Mouse (Mus musculus): ENCODE results near the gene Elovl1.

Gene Elovl1

DNA sequence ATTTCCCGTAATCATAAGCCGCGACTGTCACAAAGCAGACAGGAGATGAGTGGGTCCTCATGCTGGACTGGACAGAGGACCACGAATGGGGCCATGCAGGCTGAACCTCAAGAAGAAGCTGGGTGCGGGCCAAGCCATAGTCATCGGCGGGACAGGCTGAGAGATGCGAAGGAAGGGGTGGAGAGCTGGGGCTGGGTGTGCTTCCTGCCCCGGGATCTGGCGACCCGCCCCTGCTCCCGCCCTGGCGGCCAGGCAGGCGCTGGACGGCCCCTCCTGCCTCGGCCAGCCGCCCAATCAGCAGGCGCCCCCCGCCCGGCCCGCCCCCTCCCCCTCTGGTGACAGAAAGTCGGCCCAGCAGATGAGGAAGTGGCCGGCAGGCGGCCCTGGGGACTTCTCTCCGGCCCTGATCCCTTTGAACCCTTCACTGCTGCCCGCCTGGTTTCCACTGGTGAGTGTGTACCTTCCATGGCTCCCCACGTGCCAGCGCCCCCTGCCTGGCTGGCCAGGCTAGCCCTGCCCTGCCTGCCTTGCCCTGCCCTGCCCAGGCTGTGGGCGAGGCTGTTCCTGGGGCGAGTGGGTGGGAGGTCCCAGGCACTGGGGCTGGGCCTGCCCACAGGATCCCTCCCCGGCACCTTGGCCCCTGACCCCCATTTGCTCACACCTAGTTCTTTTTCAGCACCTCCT is at the start of gene Elovl1:
TSS of gene Elovl1 (plus strand) at position 326 of the 684 bp plus-strand sequence.
- DNase-seq (ENCODE audit: low spot score) = peak; percentile 85

GRCm38 (mm10) chr4:118383271-118383670 is 44.6 kb upstream of the Elovl1 start:
- DNase-seq (ENCODE audit: low spot score) = no peak

- DNase-seq (ENCODE audit: low spot score) = no peak
Measured at GRCm38 (mm10) chr4:118387316-118387715, 40.6 kb upstream of the Elovl1 start.

DNA sequence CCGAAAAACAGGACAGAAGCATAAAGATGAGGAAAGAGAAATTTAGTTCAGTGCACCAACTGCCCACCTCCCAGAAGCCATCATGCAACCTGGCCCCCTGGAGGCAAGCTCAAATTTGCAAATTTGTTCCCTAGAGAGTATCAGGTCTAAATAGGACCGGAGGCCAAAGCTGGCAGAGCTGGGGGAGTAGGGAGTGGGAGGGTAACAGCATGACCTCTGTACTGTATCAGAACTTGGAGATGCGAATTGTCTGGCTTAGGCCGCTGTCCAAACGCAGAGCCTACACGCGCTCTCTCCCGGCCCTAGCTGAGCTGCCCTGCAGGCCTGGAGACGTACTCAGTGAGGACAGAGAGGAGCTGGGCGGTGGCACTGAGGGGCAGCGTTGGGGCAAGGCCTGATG is 37.7 kb upstream of the Elovl1 start:
- peak; percentile 79 for DNase-seq (ENCODE audit: low spot score)

- no peak for DNase-seq (ENCODE audit: low spot score)
Measured at GRCm38 (mm10) chr4:118394505-118394904, 33.4 kb upstream of the Elovl1 start.

- DNase-seq (ENCODE audit: low spot score) = no peak
Measured at GRCm38 (mm10) chr4:118395289-118395688, 32.6 kb upstream of the Elovl1 start.

- DNase-seq (ENCODE audit: low spot score) = no peak
Measured at GRCm38 (mm10) chr4:118396433-118396832, 31.5 kb upstream of the Elovl1 start.

GRCm38 (mm10) chr4:118398400-118398799 is 29.5 kb upstream of the Elovl1 start:
- no peak for DNase-seq (ENCODE audit: low spot score)

DNA sequence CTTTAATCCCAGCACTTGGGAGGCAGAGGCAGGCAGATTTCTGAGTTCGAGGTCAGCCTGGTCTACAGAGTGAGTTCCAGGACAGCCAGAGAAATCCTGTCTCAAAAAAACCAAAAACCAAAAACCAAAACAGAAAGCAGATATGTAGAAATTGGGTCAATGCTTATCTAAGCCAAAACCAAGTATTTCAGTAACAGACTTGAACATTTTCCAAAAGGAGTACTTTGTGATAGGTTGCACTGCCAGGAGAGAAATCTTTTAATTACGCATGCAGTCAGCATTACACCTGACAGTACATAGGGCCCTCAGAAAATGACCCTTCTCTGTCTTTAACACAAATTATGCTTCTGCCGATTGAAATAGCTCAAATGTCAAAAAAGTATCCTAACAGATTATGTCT is 26.5 kb upstream of the Elovl1 start:
- DNase-seq (ENCODE audit: low spot score) = no peak

GRCm38 (mm10) chr4:118401918-118402317 is 26.0 kb upstream of the Elovl1 start:
- DNase-seq (ENCODE audit: low spot score) = peak; percentile 56

DNA sequence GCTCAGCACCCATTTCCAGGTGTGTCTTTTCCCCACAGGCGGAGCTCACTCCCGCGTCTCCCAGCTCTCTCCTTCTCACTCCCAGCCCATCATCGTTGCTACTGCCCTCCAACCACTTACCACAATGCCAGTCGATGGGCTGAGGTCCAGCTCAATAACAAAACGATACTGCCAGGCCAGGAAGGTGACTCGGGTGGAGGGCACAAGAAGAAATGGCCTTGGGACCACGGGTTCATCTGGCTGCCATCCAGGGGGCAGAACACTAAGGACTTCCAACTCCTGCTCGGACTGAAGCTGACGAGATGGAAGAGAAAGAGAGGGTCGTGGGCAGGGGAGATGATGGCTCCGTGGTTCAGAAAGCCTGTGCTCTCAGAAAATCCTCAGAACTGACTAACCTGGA is 25.2 kb upstream of the Elovl1 start:
- DNase-seq (ENCODE audit: low spot score) = peak; percentile 66

GRCm38 (mm10) chr4:118409142-118409900 is 18.6 kb upstream of the Elovl1 start, which contains the start of the genes Szt2 and Med8:
Gene Szt2, minus strand, starts transcription at chr4:118409273.
Gene Med8, plus strand, starts transcription at chr4:118409337.
- peak; percentile 91 for DNase-seq (ENCODE audit: low spot score)

DNA sequence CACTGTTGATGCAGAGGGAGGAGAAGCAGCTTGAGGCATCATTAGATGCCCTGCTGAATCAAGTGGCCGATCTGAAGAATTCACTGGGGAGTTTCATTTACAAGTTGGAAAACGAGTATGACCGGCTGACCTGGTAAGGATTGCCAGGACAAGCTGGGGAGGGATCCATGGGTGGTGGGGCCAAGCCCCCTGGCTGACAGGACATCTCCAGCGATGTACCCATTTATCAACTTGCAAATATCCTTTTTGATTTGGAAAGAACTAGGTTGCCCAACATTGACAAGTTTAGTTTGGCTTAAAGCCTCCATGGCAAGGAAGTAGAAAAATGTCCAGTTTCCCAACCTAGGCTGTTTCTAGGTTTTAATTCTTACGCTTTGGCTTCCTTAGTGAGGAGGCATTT is 17.0 kb upstream of the Elovl1 start:
- no peak for DNase-seq (ENCODE audit: low spot score)

- DNase-seq (ENCODE audit: low spot score) = no peak
Measured at GRCm38 (mm10) chr4:118413553-118413952, 14.3 kb upstream of the Elovl1 start.

DNA sequence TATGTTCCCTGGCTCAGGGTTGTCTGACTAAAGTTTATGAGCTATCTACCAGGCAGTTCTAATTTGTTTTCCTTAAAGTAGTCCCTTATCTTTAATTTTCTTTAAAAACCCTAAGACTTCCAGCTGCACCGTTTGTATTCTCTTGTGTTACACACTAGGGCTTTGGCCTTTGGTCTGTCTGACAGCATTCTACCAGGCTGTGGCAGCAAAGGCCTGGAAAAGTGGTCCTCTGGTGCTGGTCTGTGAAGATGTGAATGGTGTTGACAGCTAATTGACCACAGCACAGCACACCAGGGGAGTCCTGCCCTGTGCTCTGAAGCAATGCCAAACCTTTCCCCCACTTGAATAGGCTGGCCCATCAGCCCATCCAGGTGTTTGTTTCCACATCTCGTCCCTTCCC is 12.1 kb upstream of the Elovl1 start:
- DNase-seq (ENCODE audit: low spot score) = no peak

DNA sequence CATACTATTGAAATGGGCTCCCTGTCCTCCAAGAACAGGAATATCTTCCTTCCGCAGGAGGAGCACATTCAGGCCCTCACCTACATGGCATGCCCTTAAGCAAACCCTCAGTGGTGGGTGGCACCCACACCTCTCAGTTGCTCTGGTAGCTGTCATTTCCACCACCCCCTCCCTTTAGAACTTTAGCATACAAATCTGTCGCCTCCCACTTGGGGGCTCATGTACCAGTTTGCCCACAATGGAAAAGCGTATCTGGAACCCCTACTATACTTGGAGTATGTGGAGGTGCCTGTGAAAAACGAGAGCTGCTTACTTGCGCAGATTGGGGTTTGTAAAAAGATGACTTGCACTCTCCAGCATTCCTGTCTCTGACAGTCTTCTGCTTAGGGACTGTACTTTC is 11.6 kb upstream of the Elovl1 start:
- no peak for DNase-seq (ENCODE audit: low spot score)

- no peak for DNase-seq (ENCODE audit: low spot score)
Measured at GRCm38 (mm10) chr4:118417112-118417797, 10.6 kb upstream of the Elovl1 start.

- DNase-seq (ENCODE audit: low spot score) = no peak
Measured at GRCm38 (mm10) chr4:118421384-118421783, 6.5 kb upstream of the Elovl1 start.

DNA sequence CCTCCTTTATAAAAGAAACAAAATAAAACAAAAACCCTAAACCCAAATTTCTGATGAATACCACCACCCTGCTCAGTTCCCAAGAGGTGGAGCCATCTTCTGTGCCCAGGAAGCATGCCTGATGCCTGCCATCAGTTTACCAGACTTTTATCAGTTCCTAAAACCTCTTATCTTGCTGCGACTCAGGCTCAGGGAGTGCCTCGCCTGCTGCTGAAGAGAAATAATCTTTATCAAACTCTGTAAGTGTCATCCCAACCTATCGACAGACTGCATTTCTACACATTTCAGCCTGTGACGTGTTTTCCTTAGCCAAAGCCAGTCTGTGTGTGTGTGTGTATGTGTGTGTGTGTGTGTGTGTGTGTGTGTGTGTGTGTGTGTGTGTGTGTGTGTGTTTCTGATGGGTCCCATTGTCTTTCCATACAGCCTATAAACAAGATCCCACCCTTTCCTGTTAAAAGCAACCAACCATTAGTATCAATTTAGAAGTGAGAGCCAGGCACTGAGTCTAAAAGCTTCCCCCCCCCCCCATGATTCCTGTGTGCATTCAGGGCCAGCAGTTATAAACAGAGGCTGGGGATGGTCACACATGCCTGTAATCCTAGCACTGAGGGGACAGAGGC is 3.2 kb upstream of the Elovl1 start:
- DNase-seq (ENCODE audit: low spot score) = no peak

GRCm38 (mm10) chr4:118425374-118425773 is 2.5 kb upstream of the Elovl1 start:
- no peak for DNase-seq (ENCODE audit: low spot score)

GRCm38 (mm10) chr4:118427415-118427767 is 502 bp upstream of the Elovl1 start:
- DNase-seq (ENCODE audit: low spot score) = no peak

DNA sequence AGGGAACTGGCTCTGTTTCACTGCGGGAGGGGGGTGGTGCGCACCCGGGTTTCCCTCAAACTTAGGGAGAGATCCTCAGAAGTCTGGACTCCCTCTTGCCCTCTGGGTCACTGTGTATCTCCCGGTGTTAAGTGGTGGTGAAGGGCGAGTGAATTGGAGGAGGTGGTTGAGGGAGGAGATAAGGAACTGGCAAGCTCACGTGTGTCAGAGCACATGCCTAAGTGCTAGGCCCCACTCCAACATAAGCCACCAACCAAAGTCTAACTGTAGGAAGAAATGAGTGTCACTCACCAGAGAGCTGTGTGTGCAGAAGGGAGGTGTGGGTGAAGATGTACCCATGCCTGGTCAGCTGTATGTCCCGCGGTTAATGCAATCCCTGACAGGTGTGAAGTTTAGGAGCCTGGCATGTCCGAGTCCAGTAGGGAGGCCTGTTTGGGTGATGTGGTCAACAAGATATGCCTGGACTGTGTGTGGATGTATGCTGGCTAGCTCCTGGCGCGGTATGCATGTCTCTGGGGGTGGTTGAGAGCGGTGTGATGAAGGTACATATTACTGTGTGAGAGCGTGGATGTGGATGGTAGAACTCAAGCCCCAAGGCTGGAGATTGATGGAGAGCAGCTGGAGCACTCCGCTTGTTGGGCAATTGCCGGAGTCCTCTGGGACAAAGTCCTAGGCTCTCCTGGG is 780 bp downstream of the Elovl1 start:
- no peak for DNase-seq (ENCODE audit: low spot score)
